Mouse (Mus musculus): ENCODE results near the gene Vav3. TPM values are rescaled to one million over a fixed set of nuclear protein-coding genes. Genes with fewer than 3 reads are reported as not detected.

The Vav3 gene
- total RNA-seq, 2 experiments from 2014 or later: 0.94 to 2.6 TPM

DNA sequence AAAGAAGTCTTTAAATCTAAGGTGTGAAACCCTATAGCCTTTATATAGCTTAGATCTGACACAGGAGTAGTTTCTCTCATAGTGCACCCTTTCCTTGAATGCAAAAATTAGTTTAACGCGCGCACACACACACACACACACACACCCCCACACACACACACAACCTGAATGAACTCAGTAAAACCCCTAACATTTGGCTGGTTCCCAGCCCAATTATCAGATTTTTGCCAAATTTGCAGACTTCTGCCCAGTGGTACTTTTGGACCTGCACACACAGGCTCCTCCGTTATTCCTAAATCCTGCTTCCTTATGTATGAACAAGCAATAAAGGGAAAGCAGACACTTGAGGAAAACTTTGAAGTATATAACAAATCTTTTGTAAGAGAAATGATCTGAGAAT lies 313.9 kb downstream of the Vav3 start:
- no peak for TF ChIP-seq CTCF (IDR thresholded peaks at IDR 0.05)
- H3K27ac ChIP-seq: no peak overlapping the region
- no peak for DNase-seq
- intact Hi-C loops (cut with DNase I): no loop called here
- no peak overlapping the region for H3K4me3 ChIP-seq

DNA sequence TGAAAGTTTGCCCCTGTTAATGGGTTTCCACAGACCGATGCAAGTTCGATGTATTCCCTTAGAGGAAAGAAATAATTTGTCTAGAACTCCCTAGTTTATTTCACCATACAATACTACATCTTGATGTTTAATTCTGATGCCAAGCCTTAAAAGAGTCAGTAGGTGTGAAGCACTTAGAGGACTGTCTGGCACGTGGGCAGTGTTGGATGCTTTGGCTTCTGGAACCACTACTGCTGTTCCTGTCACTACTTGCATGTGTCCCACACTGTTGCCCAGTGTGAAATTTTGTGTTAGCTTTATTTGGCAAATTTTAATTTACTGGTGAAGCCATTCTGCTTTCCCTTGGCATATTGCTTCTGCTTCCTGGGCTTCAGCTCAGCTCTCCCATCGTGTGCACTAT lies 331.3 kb downstream of the Vav3 start:
- intact Hi-C loops (cut with DNase I): no loop called here
- TF ChIP-seq CTCF (IDR thresholded peaks at IDR 0.05): no peak

DNA sequence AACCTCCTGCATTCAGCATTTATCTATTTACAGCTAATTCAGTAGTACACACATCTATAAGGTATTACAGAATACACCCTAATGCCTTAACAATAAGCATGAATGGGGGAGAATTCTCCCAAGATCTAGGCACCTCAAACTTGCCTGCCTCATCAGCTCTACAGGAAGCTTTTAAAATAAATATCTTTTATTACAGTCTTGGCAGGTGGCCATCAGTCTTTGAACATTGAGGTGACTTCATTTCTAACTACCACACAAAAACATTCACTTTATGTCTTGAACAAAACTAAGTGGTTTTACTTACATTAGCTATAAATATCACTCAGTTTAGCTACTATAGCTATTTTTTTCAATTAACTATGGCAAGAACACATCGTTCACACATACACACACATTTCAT lies 332.5 kb downstream of the Vav3 start:
- H3K4me3 ChIP-seq: no peak overlapping the region
- intact Hi-C loops (cut with DNase I): no loop called here
- no peak for TF ChIP-seq CTCF (IDR thresholded peaks at IDR 0.05)
- no peak for DNase-seq
- no peak overlapping the region for H3K27ac ChIP-seq

More for the DNA sequence above, 331.3 kb downstream of the Vav3 start:
- Histone ChIP-seq H3K4me3 (no peak overlapping the region), H3K27ac (no peak overlapping the region)
- no peak for DNase-seq

- H3K4me3 ChIP-seq: no peak overlapping the region
These were observed 339.8 kb downstream of the Vav3 start for GRCm38 (mm10) chr3:109680281-109680680.

DNA sequence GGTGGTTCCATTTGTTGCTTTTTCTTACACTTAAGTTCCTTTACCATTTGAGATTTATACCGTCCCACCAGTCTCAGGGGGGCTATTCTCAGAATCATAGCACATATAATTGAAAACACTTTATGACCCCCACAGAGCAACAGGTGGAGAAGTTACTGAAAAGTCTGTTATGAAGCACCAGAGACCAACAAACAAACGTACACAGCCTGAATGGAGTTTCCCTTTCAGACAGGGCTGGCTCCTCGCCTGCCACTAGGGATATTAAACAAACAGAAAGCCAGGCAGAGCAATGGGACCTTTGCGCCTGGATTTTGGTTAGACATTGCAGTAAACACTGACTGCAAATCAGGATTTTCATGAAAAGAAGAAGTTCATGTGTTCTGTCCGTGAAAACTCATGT lies 341.4 kb downstream of the Vav3 start:
- no peak overlapping the region for H3K4me3 ChIP-seq
- intact Hi-C loops (cut with DNase I): no loop called here
- no peak overlapping the region for H3K27ac ChIP-seq
- no peak for TF ChIP-seq CTCF (IDR thresholded peaks at IDR 0.05)
- DNase-seq: no peak

More at GRCm38 (mm10) chr3:109680281-109680680, 339.8 kb downstream of the Vav3 start:
- intact Hi-C loops (cut with DNase I): no loop called here
- no peak for DNase-seq
- no peak overlapping the region for H3K27ac ChIP-seq
- TF ChIP-seq CTCF (IDR thresholded peaks at IDR 0.05): no peak

- DNase-seq: peak; percentile 42
- TF ChIP-seq CTCF (IDR thresholded peaks at IDR 0.05): no peak
- intact Hi-C loops (cut with DNase I): no loop called here
- H3K27ac ChIP-seq: no peak overlapping the region
- no peak overlapping the region for H3K4me3 ChIP-seq
These were observed 343.3 kb downstream of the Vav3 start for GRCm38 (mm10) chr3:109683608-109684295.

GRCm38 (mm10) chr3:109690566-109690965 lies 350.1 kb downstream of the Vav3 start:
- no peak for DNase-seq
- H3K27ac ChIP-seq: no peak overlapping the region
- no peak for TF ChIP-seq CTCF (IDR thresholded peaks at IDR 0.05)
- H3K4me3 ChIP-seq: no peak overlapping the region
- intact Hi-C loops (cut with DNase I): no loop called here

DNA sequence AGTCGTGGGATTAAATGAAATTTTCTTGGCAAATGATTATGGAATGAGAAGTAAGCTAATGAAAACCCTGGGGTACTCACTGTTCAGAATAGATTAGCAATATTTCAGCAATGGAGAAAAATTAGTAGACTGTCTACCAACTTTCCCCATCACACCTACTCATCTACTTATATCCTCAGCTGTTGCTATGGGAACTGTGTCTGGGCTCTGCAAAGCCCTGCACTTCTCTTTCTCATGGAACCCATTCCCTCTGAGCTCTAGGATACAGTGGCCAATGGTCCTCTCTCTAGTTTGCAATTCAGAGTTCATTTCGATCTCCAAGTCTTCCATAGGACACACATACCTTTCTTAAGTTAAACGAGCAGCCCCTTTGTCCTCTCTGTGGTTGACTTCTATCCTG lies 352.2 kb downstream of the Vav3 start:
- Histone ChIP-seq H3K4me3 (no peak overlapping the region), H3K27ac (no peak overlapping the region)
- no peak for TF ChIP-seq CTCF (IDR thresholded peaks at IDR 0.05)
- intact Hi-C loops (cut with DNase I): no loop called here
- no peak for DNase-seq

- no peak overlapping the region for H3K4me3 ChIP-seq
- no peak for TF ChIP-seq CTCF (IDR thresholded peaks at IDR 0.05)
- intact Hi-C loops (cut with DNase I): no loop called here
- DNase-seq: no peak
- no peak overlapping the region for H3K27ac ChIP-seq
These were observed 360.8 kb downstream of the Vav3 start for GRCm38 (mm10) chr3:109701301-109701700.

GRCm38 (mm10) chr3:109707786-109708460 lies 367.5 kb downstream of the Vav3 start:
- Histone ChIP-seq H3K27ac (no peak overlapping the region), H3K4me3 (no peak overlapping the region)
- TF ChIP-seq CTCF (IDR thresholded peaks at IDR 0.05): no peak
- no peak for DNase-seq
- intact Hi-C loops (cut with DNase I): no loop called here

- no peak overlapping the region for H3K27ac ChIP-seq
- no peak for DNase-seq
- intact Hi-C loops (cut with DNase I): no loop called here
- H3K4me3 ChIP-seq: no peak overlapping the region
- TF ChIP-seq CTCF (IDR thresholded peaks at IDR 0.05): no peak
These were observed 371.3 kb downstream of the Vav3 start for GRCm38 (mm10) chr3:109711751-109712150.

DNA sequence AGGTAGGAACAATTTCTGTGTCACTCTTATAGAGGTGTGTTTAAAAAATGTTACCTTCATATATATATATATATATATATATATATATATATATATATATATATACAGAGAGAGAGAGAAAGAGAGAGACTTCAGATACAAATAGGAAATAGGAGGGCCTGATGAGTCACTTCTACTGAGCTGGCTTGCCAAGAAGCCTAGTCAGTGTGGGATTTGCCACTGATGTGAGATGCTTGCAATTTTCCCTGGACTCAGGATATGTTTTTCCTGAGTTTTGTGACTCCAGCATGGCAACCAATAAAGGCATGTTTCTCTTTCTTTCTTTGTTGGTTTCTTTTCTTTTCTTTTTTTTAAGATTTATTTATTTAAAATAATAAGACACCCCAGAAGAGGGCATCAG lies 374.0 kb downstream of the Vav3 start:
- intact Hi-C loops (cut with DNase I): no loop called here
- no peak for TF ChIP-seq CTCF (IDR thresholded peaks at IDR 0.05)
- H3K27ac ChIP-seq: no peak overlapping the region
- no peak for DNase-seq
- no peak overlapping the region for H3K4me3 ChIP-seq

DNA sequence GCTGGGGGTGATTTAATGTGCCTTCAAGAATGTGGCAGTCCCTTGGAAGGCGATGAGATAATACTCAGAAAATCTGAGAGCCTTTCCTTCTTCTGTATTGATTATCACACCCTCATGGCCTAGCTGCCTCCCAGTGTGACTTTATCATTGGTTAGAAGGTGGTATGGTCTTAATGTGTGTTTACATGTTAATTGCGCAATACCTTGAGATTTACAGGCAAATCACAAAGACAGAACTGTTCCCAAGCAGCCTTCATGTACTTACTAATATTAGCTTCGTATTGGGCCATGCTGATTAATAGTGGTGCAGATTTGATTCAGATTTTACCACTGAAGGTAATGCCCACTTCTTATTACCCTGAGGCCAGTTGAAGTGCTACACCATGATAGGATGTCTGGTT lies 381.3 kb downstream of the Vav3 start:
- no peak overlapping the region for H3K4me3 ChIP-seq
- DNase-seq: no peak
- intact Hi-C loops (cut with DNase I): no loop called here
- no peak for TF ChIP-seq CTCF (IDR thresholded peaks at IDR 0.05)
- no peak overlapping the region for H3K27ac ChIP-seq

- H3K4me3 ChIP-seq: no peak overlapping the region
- DNase-seq: no peak
- intact Hi-C loops (cut with DNase I): no loop called here
- no peak for TF ChIP-seq CTCF (IDR thresholded peaks at IDR 0.05)
- no peak overlapping the region for H3K27ac ChIP-seq
These were observed 386.3 kb downstream of the Vav3 start for GRCm38 (mm10) chr3:109726776-109727175.

Data from gastrocnemius, adult 2 months (tissue).